Mouse (Mus musculus) hindbrain, embryonic 10.5 days (tissue): ENCODE results near the gene Slc16a8. TPM values are rescaled to one million over a fixed set of nuclear protein-coding genes. Genes with fewer than 3 reads are reported as not detected.
A peak's percentile ranks its signal among the peaks of the same experiment; 100 is the strongest.

Experiments used
- DNase-seq: peaks from one replicate; pipeline ENCODE4 v3.0.0-alpha.2; 2017; ENCODE audit warnings: low spot score
- H3K27ac ChIP-seq: fragments of 300-500 bp; sonication (generic); 2 replicates; pipeline ENCODE4 v1.5.1; 2016; ENCODE audit warnings: mild to moderate bottlenecking, moderate library complexity
- H3K27me3 ChIP-seq: fragments of 300-500 bp; sonication (generic); 2 replicates; pipeline ENCODE4 v1.6.1; 2016; ENCODE audit warnings: mild to moderate bottlenecking; ENCODE audit not compliant: poor library complexity, insufficient read depth, severe bottlenecking
- H3K36me3 ChIP-seq: fragments of 300-500 bp; sonication (generic); 2 replicates; pipeline ENCODE4 v1.6.1; 2016; ENCODE audit warnings: mild to moderate bottlenecking, moderate library complexity
- H3K4me1 ChIP-seq: fragments of 300-500 bp; sonication (generic); replicated peaks from 2 replicates; pipeline ENCODE4 v1.6.1; 2016; ENCODE audit warnings: mild to moderate bottlenecking
- H3K4me3 ChIP-seq: fragments of 300-500 bp; sonication (generic); 2 replicates; pipeline ENCODE4 v1.5.1; 2016; ENCODE audit warnings: mild to moderate bottlenecking, moderate library complexity
- H3K9me3 ChIP-seq: fragments of 300-500 bp; sonication (generic); 2 replicates; pipeline ENCODE4 v1.6.1; 2016; ENCODE audit warnings: mild to moderate bottlenecking, moderate library complexity
- WGBS: fragments of 180-500 bp; shearing (Covaris S2); methylation state at CpG from one replicate; pipeline ENCODE4 v1.1.7; 2016; 5-methylcytosine and 5-hydroxymethylcytosine counted together
- polyA plus RNA-seq: library from polyadenylated mRNA; unstranded; fragments of >200 nt; fragmentation: Nextera tagmentation; extraction: Ambion mirVana; gene quantifications from 2 replicates; pipeline ENCODE4 v1.2.1, GENCODE M21; 2016

The Slc16a8 gene
- polyA plus RNA-seq, 1 experiment from 2014 or later: 0.14 TPM

DNA sequence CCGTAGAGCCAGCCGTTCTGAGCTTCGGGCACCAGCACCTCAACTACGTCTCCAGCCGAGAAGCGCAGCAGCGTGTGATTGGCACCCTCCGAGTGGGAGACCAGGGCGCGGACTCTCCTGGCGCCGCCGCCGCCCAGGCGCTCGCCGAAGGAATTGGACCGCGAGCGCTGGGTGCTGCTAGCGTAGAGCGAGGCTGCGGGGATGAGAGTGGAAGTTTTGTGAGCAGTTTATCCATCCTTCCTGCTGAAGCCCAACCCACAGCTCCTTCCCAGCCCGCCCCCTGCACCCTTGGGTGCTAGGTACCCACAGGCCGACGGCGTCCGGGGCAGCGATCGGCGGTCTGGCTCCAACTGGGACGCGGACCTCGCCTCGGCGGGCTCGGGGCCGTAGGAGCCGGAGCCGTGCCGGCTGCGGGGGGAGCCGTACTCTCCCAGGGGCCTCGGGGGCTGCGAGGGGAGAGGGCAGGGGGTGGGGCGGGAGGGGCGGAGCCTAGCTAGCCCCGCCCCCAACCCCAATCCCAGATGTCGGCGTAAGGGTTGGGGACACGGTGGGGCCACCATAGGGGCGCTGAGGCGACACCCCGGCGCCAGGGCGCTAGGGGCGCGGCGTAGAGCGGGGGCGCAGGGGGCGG, 6.6 kb upstream of the Slc16a8 start:
- Histone ChIP-seq H3K27ac (peak overlapping the region; percentile 85), H3K9me3 (no peaks in the 10 kb centered on the region), H3K27me3 (peaks cover 80% of the 10 kb centered on the region), H3K4me3 (peak overlapping the region; percentile 82), H3K4me1 (peaks cover 30% of the 10 kb centered on the region), H3K36me3 (no peaks in the 10 kb centered on the region)
- WGBS: 1% methylated on average over 60 of the region's 62 CpGs
- peak; percentile 44 for DNase-seq

DNA sequence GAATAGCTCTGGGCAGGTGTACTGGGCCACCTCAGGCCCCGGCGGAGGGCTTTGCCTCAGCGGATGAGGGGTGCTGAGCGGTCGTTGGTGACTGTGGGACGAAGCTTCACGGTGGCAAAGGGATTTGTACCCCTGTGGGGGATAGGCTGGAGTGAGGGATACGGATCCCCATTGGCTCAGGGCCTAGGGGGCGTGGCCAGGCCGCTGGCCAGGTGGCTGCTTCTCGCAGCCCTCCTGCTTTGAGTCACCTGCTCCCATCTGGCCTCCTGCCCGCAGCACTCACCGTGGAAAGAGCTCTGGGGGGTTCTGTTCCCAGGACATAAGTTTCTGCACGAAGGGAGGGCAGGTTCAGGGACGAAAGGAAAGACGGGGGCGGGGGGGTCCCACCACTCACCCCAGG, 4.0 kb upstream of the Slc16a8 start:
- Histone ChIP-seq H3K4me3 (no peak overlapping the region), H3K27ac (no peak overlapping the region), H3K36me3 (no peaks in the 10 kb centered on the region), H3K27me3 (peaks cover 80% of the 10 kb centered on the region), H3K9me3 (no peaks in the 10 kb centered on the region), H3K4me1 (peaks cover 37% of the 10 kb centered on the region)
- DNase-seq: no peak
- 29% methylated on average over 17 of the region's 17 CpGs for WGBS

DNA sequence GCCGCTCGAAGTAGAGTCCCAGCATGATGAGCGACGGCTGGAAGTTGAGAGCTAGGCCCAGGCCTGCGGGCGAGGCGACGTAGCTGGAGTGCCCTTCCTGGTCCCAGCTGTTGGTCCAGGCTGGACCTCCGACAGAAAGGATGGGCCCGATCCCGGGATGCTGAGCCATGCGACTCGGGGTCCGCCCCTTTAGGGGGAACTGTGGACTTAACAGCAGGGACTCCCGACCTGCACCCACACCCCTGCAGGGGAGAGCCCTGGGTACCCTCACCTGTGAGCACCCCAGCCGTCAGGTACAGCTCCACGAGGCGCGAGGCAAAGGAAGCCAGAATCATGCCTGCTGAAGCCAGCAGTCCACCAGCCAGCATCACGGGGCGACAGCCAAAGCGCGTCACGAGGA, 2.0 kb downstream of the Slc16a8 start:
- no peak for DNase-seq
- Histone ChIP-seq H3K4me3 (peak overlapping the region; percentile 49), H3K9me3 (no peaks in the 10 kb centered on the region), H3K27me3 (peaks cover 71% of the 10 kb centered on the region), H3K4me1 (peaks cover 32% of the 10 kb centered on the region), H3K36me3 (peaks cover 28% of the 10 kb centered on the region), H3K27ac (peak overlapping the region; percentile 71)
- 27% methylated on average over 24 of the region's 24 CpGs for WGBS

- H3K27me3 ChIP-seq: peaks cover 71% of the 10 kb centered on the region
- DNase-seq: peak; percentile 43
- no peaks in the 10 kb centered on the region for H3K9me3 ChIP-seq
- WGBS: 3% methylated on average over 61 of the region's 61 CpGs
- H3K4me3 ChIP-seq: peak overlapping the region; percentile 49
- H3K36me3 ChIP-seq: peaks cover 34% of the 10 kb centered on the region
- H3K4me1 ChIP-seq: peaks cover 32% of the 10 kb centered on the region
- peak overlapping the region; percentile 71 for H3K27ac ChIP-seq
These were observed 2.6 kb downstream of the Slc16a8 start for GRCm38 (mm10) chr15:79251781-79252491.

- no peak for DNase-seq
These were observed 3.4 kb downstream of the Slc16a8 start for GRCm38 (mm10) chr15:79251168-79251567.

DNA sequence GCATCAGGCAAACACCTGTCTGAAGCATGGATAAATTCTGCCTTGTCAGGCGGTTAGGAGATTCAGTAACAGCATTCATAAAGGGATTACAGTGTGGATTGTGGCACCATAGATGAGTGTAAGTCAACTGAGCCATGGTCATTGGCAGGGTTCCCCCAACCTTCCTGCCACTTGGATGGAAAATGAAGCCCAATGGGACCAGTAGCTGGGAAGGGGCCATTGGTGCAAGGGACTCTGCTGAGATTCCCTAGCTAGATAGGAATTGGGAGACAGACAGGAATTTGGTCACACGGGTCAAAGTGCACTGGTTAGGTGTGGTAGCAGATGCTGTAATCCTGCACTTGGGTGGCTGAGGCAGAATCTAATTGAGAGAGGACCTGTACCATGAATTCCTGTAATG, 4.3 kb downstream of the Slc16a8 start:
- peaks cover 34% of the 10 kb centered on the region for H3K4me1 ChIP-seq
- H3K27ac ChIP-seq: no peak overlapping the region
- H3K4me3 ChIP-seq: no peak overlapping the region
- WGBS: 74% methylated on average over 2 of the region's 2 CpGs
- no peaks in the 10 kb centered on the region for H3K9me3 ChIP-seq
- no peak for DNase-seq
- peaks cover 66% of the 10 kb centered on the region for H3K27me3 ChIP-seq
- peaks cover 51% of the 10 kb centered on the region for H3K36me3 ChIP-seq

More at GRCm38 (mm10) chr15:79251168-79251567, 3.4 kb downstream of the Slc16a8 start:
- Histone ChIP-seq H3K36me3 (peaks cover 42% of the 10 kb centered on the region), H3K27ac (no peak overlapping the region), H3K27me3 (peaks cover 71% of the 10 kb centered on the region), H3K4me3 (no peak overlapping the region; the same call in 1 of the 2 replicates), H3K9me3 (no peaks in the 10 kb centered on the region), H3K4me1 (peaks cover 32% of the 10 kb centered on the region)
- 50% methylated on average over 7 of the region's 7 CpGs for WGBS

- H3K27ac ChIP-seq: peak overlapping the region; percentile 64; the same call in 1 of the 2 replicates
- no peaks in the 10 kb centered on the region for H3K9me3 ChIP-seq
- WGBS: 92% methylated on average over 3 of the region's 3 CpGs
- peaks cover 24% of the 10 kb centered on the region for H3K4me1 ChIP-seq
- H3K36me3 ChIP-seq: peaks cover 85% of the 10 kb centered on the region
- peaks cover 16% of the 10 kb centered on the region; the same call in 1 of the 2 replicates for H3K27me3 ChIP-seq
- DNase-seq: no peak
- H3K4me3 ChIP-seq: no peak overlapping the region
These were observed 9.2 kb downstream of the Slc16a8 start for GRCm38 (mm10) chr15:79245321-79245720.

GRCm38 (mm10) chr15:79244071-79244893, 10.3 kb downstream of the Slc16a8 start:
- peak overlapping the region; percentile 64 for H3K27ac ChIP-seq
- H3K36me3 ChIP-seq: peaks cover 89% of the 10 kb centered on the region
- 65% methylated on average over 7 of the region's 7 CpGs for WGBS
- peaks cover 24% of the 10 kb centered on the region for H3K4me1 ChIP-seq
- no peaks in the 10 kb centered on the region for H3K9me3 ChIP-seq
- peak; percentile 34 for DNase-seq
- H3K27me3 ChIP-seq: peaks cover 6% of the 10 kb centered on the region; the same call in 1 of the 2 replicates
- H3K4me3 ChIP-seq: no peak overlapping the region

DNA sequence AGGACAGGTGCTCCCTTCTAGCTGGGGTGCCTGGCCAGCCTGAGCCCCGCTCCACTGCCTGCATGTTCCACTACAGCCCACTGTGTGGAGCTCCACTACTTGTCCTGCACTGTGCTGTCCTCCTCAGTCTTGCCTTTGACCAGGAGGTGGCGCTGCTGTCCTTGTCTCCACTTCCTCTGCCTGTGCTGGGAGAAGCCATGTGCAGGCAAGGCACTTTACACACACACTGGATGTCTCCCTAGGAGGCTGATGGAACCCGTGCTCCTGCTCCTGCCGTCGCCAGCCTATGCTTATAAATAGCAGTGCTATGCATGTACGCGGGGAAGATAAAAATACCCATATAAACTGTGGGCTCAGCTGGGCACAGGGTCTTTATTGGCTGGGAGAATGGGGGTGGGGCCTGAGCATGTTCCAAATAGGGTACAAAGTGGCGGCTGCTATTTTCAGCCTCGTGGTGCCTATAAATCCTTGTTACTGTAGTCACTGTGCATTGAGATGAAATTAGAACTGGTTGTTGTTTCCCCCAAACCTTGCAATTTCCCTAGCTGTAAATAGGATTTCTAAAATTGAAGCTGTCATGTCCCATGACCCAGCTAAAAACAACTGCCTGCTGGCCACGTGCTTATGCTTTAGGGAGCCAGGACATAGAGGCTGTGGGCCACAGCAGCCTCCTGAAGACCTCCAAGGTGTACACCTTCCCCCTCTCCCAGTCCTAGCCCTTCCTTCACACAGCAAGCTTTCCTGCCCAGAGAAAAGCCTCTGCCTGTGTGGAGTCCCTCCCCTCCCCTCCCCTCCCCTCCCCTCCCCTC, 11.1 kb downstream of the Slc16a8 start:
- H3K4me1 ChIP-seq: peaks cover 24% of the 10 kb centered on the region
- peak; percentile 97 for DNase-seq
- no peaks in the 10 kb centered on the region for H3K27me3 ChIP-seq
- WGBS: 31% methylated on average over 10 of the region's 10 CpGs
- H3K9me3 ChIP-seq: no peaks in the 10 kb centered on the region
- H3K4me3 ChIP-seq: no peak overlapping the region
- H3K27ac ChIP-seq: 0 out of 2 replicates have a peak overlapping the region, but pooled peaks have one; percentile 26
- H3K36me3 ChIP-seq: peaks cover 89% of the 10 kb centered on the region

GRCm38 (mm10) chr15:79242574-79243233, 11.9 kb downstream of the Slc16a8 start:
- no peak overlapping the region for H3K27ac ChIP-seq
- 78% methylated on average over 13 of the region's 13 CpGs for WGBS
- peaks cover 89% of the 10 kb centered on the region for H3K36me3 ChIP-seq
- DNase-seq: no peak
- H3K4me3 ChIP-seq: no peak overlapping the region
- no peaks in the 10 kb centered on the region for H3K27me3 ChIP-seq
- no peaks in the 10 kb centered on the region for H3K9me3 ChIP-seq
- peaks cover 24% of the 10 kb centered on the region for H3K4me1 ChIP-seq

DNA sequence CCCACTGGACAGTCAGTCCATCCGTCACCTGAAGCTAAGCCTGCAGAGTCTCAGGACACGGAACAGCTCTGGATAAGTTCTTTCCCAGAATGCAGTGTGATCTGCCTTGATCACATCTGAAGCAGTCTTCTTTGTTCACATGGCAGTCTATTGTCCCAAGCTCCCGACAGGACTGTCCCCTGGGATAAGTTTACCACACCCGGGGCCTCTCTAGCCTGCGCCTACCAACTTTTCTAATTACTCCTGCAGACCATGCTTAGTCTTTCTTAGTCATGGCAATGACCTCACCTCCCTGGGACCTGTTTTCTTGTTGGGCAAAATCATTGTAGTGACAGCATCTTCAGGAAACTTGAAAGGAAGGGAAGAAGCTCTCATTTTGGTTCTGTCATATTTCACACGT, 16.5 kb downstream of the Slc16a8 start:
- Histone ChIP-seq H3K9me3 (no peaks in the 10 kb centered on the region), H3K4me1 (0 out of 2 replicates have a peak, but pooled peaks cover 2% of the 10 kb centered on the region), H3K4me3 (no peak overlapping the region), H3K36me3 (peaks cover 89% of the 10 kb centered on the region), H3K27ac (no peak overlapping the region), H3K27me3 (no peaks in the 10 kb centered on the region)
- no peak for DNase-seq
- WGBS: 84% methylated on average over 6 of the region's 6 CpGs

GRCm38 (mm10) chr15:79235268-79235667, 19.3 kb downstream of the Slc16a8 start:
- Histone ChIP-seq H3K36me3 (peaks cover 86% of the 10 kb centered on the region), H3K9me3 (no peaks in the 10 kb centered on the region), H3K4me3 (no peak overlapping the region), H3K27me3 (no peaks in the 10 kb centered on the region), H3K4me1 (peaks cover 2% of the 10 kb centered on the region), H3K27ac (no peak overlapping the region)
- WGBS: 93% methylated on average over 9 of the region's 9 CpGs
- DNase-seq: no peak
